Mouse (Mus musculus) midbrain, embryonic 14.5 days (tissue): ENCODE results near the gene Kptn. TPM values are rescaled to one million over a fixed set of nuclear protein-coding genes. Genes with fewer than 3 reads are reported as not detected.

Experiments
- ATAC-seq: fragments of 200-750 bp; cut with Nextera tagmentation; 2 replicates; pipeline ENCODE4 v1.8.0; 2017; ENCODE audit warnings: moderate number of reproducible peaks, moderate library complexity; ENCODE audit not compliant: low FRiP score, low TSS enrichment
- DNase-seq: peaks from one replicate; pipeline ENCODE4 v3.0.0-alpha.2; 2015
- H3K27ac ChIP-seq: fragments of 300-500 bp; sonication (generic); replicated peaks from 2 replicates; pipeline ENCODE4 v1.5.1; 2014; ENCODE audit warnings: mild to moderate bottlenecking, low read depth, low read length, moderate library complexity
- H3K27me3 ChIP-seq: fragments of 300-500 bp; sonication (generic); 2 replicates; pipeline ENCODE4 v1.6.1; 2014; ENCODE audit warnings: low read length, control low read depth, mixed read lengths; ENCODE audit not compliant: control insufficient read depth, insufficient read depth
- H3K36me3 ChIP-seq: fragments of 300-500 bp; sonication (generic); 2 replicates; pipeline ENCODE4 v1.6.1; 2014; ENCODE audit warnings: low read length, control low read depth; ENCODE audit not compliant: control insufficient read depth, insufficient read depth
- H3K4me1 ChIP-seq: fragments of 300-500 bp; sonication (generic); 2 replicates; pipeline ENCODE4 v1.6.1; 2014; ENCODE audit warnings: mild to moderate bottlenecking, antibody characterized with exemption, low read length, control low read depth; ENCODE audit not compliant: control insufficient read depth, insufficient read depth
- H3K4me2 ChIP-seq: fragments of 300-500 bp; sonication (generic); 2 replicates; pipeline ENCODE4 v1.6.1; 2014; ENCODE audit warnings: mild to moderate bottlenecking, low read length, moderate library complexity
- H3K4me3 ChIP-seq: fragments of 300-500 bp; sonication (generic); replicated peaks from 2 replicates; pipeline ENCODE4 v1.5.1; 2014; ENCODE audit warnings: low read depth, low read length
- H3K9ac ChIP-seq: fragments of 300-500 bp; sonication (generic); replicated peaks from 2 replicates; pipeline ENCODE4 v1.6.1; 2014; ENCODE audit warnings: mild to moderate bottlenecking, low read length, moderate library complexity
- H3K9me3 ChIP-seq: fragments of 300-500 bp; sonication (generic); 2 replicates; pipeline ENCODE4 v1.6.1; 2016; ENCODE audit warnings: low read length, control low read depth, mixed read lengths; ENCODE audit not compliant: control insufficient read depth
- WGBS: fragments of 180-500 bp; shearing (Covaris S2); extraction: QIAGEN DNeasy Blood & Tissue Kit; methylation state at CpG from one replicate; pipeline ENCODE4 v1.1.7; 2014; 5-methylcytosine and 5-hydroxymethylcytosine counted together
- polyA plus RNA-seq: library from polyadenylated mRNA; unstranded; fragments of >200 nt; fragmentation: Nextera tagmentation; extraction: Ambion mirVana; gene quantifications from 2 replicates; pipeline ENCODE4 v1.2.1, GENCODE M21; 2014

The Kptn gene
- polyA plus RNA-seq, 1 experiment from 2014 or later: 33.1 TPM

DNA sequence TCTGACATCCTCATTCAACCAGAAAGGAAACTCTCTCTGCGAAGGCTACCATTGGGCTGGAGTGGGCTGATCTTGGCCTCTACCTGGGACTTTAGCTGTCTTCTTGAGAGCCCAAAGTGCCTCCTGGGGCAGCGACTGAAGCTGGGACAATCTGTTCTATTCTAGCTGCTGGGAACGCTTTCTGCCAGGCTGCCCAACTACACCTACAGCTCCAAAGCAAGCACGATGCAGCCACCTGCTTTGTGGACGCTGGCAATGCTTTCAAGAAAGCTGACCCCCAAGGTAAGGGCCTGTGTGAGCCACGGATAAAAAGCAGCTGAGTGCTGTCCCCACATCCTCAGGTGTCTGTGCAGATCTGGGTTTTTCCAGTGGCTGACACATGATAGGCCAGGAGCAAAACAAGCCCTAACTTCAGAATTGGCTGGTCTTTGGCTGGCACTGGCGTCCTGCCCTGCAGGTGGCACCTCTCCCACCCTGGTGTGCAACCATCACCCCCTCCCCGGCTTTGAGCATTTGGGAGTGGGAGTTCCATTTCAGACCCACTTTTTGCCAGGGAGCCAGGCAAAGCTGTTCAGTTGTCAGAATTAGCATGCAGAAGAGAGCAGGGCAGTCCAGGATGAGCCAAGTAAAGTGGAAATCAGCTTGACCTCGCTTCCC is 10.7 kb upstream of the Kptn start:
- DNase-seq (no peak), ATAC-seq (no peak)
- Histone ChIP-seq H3K27me3 (no peaks in the 10 kb centered on the region), H3K9ac (no peak overlapping the region), H3K36me3 (peaks cover 75% of the 10 kb centered on the region), H3K4me3 (no peak overlapping the region), H3K9me3 (no peaks in the 10 kb centered on the region), H3K27ac (no peak overlapping the region), H3K4me1 (no peaks in the 10 kb centered on the region), H3K4me2 (no peak overlapping the region)
- WGBS: 90% methylated on average over 9 of the region's 9 CpGs

DNA sequence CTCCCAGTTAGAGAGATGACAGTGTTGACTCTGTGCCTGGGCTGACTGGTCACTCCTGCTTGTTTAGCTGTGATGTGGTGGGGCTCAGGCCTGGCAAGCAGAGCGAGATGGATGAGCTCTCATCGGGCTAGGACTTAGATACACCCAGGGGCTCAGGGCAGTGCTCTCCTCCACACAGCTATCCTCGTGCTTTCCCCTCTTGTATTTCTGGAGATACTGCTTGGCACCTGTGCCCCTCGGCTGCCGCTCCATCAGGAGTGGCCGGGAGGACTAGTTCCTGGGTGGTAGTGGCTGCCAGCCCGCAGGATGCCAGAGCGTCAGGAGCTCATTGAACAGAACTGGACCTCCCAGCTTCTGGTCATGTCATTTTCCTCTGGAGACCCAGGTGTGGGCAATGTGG is 9.5 kb upstream of the Kptn start:
- no peaks in the 10 kb centered on the region for H3K27me3 ChIP-seq
- no peak overlapping the region for H3K4me2 ChIP-seq
- no peak for ATAC-seq
- WGBS: 92% methylated on average over 8 of the region's 8 CpGs
- DNase-seq: no peak
- H3K9ac ChIP-seq: no peak overlapping the region
- no peaks in the 10 kb centered on the region for H3K4me1 ChIP-seq
- H3K27ac ChIP-seq: no peak overlapping the region
- no peak overlapping the region for H3K4me3 ChIP-seq
- peaks cover 84% of the 10 kb centered on the region for H3K36me3 ChIP-seq
- H3K9me3 ChIP-seq: no peaks in the 10 kb centered on the region

DNA sequence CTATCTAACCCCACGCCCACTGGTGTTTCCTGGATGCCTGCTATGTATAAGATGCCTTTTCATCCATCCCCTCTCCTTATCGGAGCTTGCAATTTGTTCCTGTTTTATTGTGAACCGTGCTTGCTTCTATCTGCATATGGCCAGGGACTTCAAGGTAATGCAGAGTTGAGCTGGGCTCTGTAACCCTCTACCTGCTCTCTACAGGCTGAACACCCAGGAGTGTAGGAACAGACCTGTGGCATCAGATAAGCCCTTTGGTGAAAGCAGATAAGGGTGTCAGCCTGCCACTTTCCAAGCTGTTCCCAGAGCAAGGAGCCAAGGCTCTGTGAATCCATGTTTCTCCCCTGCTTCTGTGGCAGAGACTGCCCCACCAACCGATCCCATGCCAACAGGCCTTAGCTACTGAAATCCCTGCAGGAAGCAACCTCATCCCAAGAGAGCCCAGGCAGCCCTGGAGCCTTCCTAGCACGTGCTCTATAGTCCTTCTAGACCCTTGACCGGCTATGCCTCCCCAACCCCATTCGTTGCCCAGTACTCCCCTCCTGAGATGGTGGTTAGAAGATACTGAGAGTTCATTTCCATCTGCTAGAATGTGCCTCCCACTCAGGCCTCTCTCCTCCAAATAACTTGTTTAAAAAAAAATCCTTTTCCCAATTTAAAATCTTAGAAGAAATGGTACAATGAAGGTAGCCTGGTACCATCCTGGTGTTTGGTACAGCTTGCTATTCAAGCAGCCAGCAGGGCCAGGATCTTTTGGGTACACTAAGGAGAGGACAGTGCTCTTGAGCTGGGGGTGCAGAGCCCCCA is 8.2 kb upstream of the Kptn start:
- ATAC-seq: no peak
- DNase-seq: no peak
- Histone ChIP-seq H3K9me3 (no peaks in the 10 kb centered on the region), H3K4me3 (no peak overlapping the region), H3K4me1 (no peaks in the 10 kb centered on the region), H3K9ac (no peak overlapping the region), H3K27ac (no peak overlapping the region), H3K36me3 (peaks cover 93% of the 10 kb centered on the region), H3K27me3 (no peaks in the 10 kb centered on the region), H3K4me2 (no peak overlapping the region)
- WGBS: 94% methylated on average over 7 of the region's 7 CpGs

DNA sequence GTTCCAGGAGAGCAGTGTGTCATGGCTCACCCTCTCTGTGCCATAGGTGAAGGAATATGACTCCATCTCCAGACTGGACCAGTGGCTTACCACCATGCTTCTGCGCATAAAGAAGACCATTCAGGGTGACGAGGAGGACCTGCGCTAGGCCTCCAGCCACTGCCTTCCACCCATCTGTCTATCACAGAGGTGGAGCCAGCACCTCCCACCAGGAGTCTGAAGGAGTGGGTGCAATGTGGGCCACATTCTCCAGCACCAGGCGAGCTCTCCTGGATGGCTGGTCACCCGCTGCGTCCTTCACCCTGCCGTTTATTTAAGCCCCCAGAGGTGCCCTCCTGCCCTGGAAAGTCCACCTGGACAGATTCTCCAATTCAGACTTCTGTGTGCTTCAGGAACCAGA is 3.3 kb upstream of the Kptn start:
- H3K4me3 ChIP-seq: no peak overlapping the region
- H3K9me3 ChIP-seq: no peaks in the 10 kb centered on the region
- H3K9ac ChIP-seq: no peak overlapping the region
- no peak overlapping the region for H3K4me2 ChIP-seq
- H3K27ac ChIP-seq: no peak overlapping the region
- H3K27me3 ChIP-seq: no peaks in the 10 kb centered on the region
- ATAC-seq (no peak), DNase-seq (no peak)
- H3K36me3 ChIP-seq: peaks cover 63% of the 10 kb centered on the region
- H3K4me1 ChIP-seq: peaks cover 6% of the 10 kb centered on the region
- WGBS: 96% methylated on average over 7 of the region's 7 CpGs

DNA sequence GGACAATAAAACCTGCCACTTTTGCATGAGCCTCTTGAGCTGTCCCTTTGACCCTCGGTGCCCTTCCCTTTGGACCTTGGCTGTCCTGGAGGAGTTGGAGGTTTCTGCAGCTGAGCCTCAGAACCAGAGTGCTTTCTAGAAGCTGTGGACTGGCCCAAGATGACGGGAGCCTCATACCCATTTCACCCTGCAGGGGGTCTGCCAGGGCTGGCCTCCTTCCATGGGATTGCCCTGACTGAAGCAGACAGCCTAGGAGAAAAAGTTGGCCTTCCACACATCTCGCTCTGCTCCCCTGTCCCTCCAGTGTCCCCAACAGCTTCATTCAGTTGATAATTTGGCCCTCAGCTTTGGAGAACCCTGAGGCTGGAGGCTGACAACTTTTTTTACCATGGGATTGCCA is 2.6 kb upstream of the Kptn start:
- H3K9me3 ChIP-seq: no peaks in the 10 kb centered on the region
- no peaks in the 10 kb centered on the region for H3K27me3 ChIP-seq
- no peak overlapping the region for H3K4me3 ChIP-seq
- no peak overlapping the region for H3K4me2 ChIP-seq
- 82% methylated on average over 3 of the region's 3 CpGs for WGBS
- ATAC-seq (no peak), DNase-seq (no peak)
- no peak overlapping the region for H3K9ac ChIP-seq
- peaks cover 6% of the 10 kb centered on the region for H3K4me1 ChIP-seq
- H3K27ac ChIP-seq: no peak overlapping the region
- peaks cover 57% of the 10 kb centered on the region for H3K36me3 ChIP-seq

DNA sequence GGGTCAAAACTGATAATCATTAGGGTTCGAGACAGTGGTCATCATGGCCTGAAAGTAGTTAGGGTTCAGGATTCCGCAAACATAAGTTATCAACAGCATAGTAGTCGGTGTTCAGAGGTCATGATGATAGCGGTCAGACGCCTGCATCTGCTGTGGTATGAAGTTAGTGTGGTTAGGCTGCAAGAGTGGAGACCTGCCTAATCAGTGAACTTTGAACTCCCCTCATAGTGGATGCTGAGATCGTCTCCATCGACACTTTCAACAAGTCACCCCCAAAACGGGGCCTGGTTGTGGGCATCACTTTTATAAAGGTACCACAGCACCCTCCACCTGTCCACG is 536 bp downstream of the Kptn start:
- ATAC-seq: no peak; the same call in 1 of the 2 replicates
- peak overlapping the region; percentile 79 for H3K9ac ChIP-seq
- no peaks in the 10 kb centered on the region for H3K27me3 ChIP-seq
- H3K9me3 ChIP-seq: no peaks in the 10 kb centered on the region
- peak overlapping the region; percentile 67 for H3K4me3 ChIP-seq
- peaks cover 36% of the 10 kb centered on the region for H3K36me3 ChIP-seq
- H3K4me2 ChIP-seq: peak overlapping the region; percentile 59
- H3K4me1 ChIP-seq: peaks cover 6% of the 10 kb centered on the region
- DNase-seq: no peak
- WGBS: 51% methylated on average over 9 of the region's 9 CpGs
- peak overlapping the region; percentile 95 for H3K27ac ChIP-seq

DNA sequence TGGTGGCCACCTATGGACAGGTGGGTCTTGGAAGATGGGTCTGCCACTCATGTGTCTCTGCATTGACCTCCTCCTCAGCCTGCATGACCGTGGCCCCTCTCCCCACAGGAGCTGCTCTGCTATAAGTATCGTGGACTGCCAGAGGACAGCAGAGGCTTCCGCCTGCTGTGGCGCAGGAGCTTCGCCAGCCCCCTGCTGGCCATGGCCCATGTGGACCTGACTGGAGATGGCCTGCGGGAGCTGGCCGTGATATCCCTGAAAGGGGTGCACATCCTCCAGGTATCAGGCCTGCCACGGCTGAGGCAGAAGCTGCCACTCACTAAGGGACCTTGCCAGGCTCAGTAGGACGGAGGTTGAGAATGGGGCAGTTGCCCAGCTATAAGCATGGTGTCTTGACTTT is 6.1 kb downstream of the Kptn start:
- no peak overlapping the region for H3K4me3 ChIP-seq
- WGBS: 84% methylated on average over 9 of the region's 9 CpGs
- no peak for ATAC-seq
- no peak overlapping the region for H3K9ac ChIP-seq
- H3K4me2 ChIP-seq: no peak overlapping the region
- no peaks in the 10 kb centered on the region for H3K9me3 ChIP-seq
- no peak overlapping the region for H3K27ac ChIP-seq
- H3K36me3 ChIP-seq: peaks cover 11% of the 10 kb centered on the region; the same call in 1 of the 2 replicates
- H3K27me3 ChIP-seq: no peaks in the 10 kb centered on the region
- no peak for DNase-seq
- peaks cover 12% of the 10 kb centered on the region for H3K4me1 ChIP-seq

DNA sequence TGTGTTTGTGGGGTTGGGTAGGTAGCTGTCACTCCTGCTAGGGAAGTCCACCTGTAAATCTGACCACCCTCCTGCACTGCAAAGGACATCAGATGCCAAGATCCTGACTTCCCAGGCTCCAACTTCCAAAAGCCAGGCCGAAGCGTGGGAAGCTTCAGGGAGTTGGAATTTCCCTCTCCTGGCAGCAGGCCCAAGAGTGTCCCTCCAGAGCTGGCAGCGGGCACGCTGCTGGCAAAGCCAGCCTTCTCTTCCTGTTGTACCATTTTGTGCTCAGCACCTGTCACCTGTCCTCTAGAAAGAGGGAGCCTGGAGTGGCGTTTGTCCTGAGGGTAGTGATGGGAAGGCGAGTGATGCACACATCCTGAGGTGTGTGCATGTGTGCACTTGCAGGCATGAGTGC is 8.6 kb downstream of the Kptn start:
- H3K4me2 ChIP-seq: no peak overlapping the region
- H3K4me1 ChIP-seq: peaks cover 30% of the 10 kb centered on the region
- no peak overlapping the region for H3K9ac ChIP-seq
- 89% methylated on average over 6 of the region's 6 CpGs for WGBS
- ATAC-seq (no peak), DNase-seq (no peak)
- peaks cover 8% of the 10 kb centered on the region; the same call in 1 of the 2 replicates for H3K36me3 ChIP-seq
- H3K27ac ChIP-seq: no peak overlapping the region
- H3K9me3 ChIP-seq: no peaks in the 10 kb centered on the region
- H3K4me3 ChIP-seq: no peak overlapping the region
- no peaks in the 10 kb centered on the region for H3K27me3 ChIP-seq

DNA sequence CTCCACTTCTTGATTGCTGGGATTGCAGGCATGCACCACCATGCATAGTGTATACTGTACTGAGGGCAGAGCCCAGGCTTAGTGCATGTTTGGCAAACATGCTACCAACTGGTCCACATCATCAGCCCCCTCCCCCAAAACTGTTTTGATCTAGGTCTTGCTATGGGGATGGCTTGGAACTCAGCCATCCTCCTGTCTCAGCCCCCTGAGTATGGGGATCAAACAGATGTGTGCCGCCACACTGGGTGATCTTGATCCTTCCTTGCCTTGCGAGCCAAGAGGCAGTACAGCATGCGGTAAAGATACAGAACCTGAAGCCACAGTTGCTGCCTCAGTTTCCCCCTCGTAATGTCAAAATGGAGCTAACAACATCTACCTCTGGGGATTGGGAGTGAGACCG is 9.2 kb downstream of the Kptn start:
- no peak for ATAC-seq
- Histone ChIP-seq H3K4me3 (peak overlapping the region; percentile 58; the same call in 1 of the 2 replicates), H3K4me2 (peak overlapping the region; percentile 73), H3K9ac (peak overlapping the region; percentile 74; the same call in 1 of the 2 replicates), H3K36me3 (0 out of 2 replicates have a peak, but pooled peaks cover 5% of the 10 kb centered on the region), H3K27me3 (no peaks in the 10 kb centered on the region), H3K9me3 (no peaks in the 10 kb centered on the region), H3K4me1 (peaks cover 36% of the 10 kb centered on the region), H3K27ac (peak overlapping the region; percentile 78)
- 62% methylated on average over 5 of the region's 5 CpGs for WGBS
- no peak for DNase-seq
